Mouse (Mus musculus) forebrain, embryonic 14.5 days (tissue): ENCODE results near the gene Gm17655. TPM values are rescaled to one million over a fixed set of nuclear protein-coding genes. Genes with fewer than 3 reads are reported as not detected.
"Not testable (repeated sequence)": the region's sequence is repeated elsewhere in the genome, so short reads cannot be mapped to it uniquely, and the experiment has no call there.

Experiments
- ATAC-seq: fragments of 200-750 bp; cut with Nextera tagmentation; 2 replicates; pipeline ENCODE4 v1.8.0; 2017; ENCODE audit warnings: mild to moderate bottlenecking, moderate library complexity
- DNase-seq: peaks from one replicate; pipeline ENCODE4 v3.0.0-alpha.2; 2015; ENCODE audit warnings: low spot score
- H3K27ac ChIP-seq: fragments of 300-500 bp; sonication (generic); 2 replicates; pipeline ENCODE4 v1.5.1; 2014; ENCODE audit warnings: low read depth, mild to moderate bottlenecking, control low read depth, low read length, moderate library complexity
- H3K27me3 ChIP-seq: fragments of 300-500 bp; sonication (generic); replicated peaks from 2 replicates; pipeline ENCODE4 v1.6.1; 2014; ENCODE audit warnings: low read length, control low read depth, mixed read lengths; ENCODE audit not compliant: control insufficient read depth, insufficient read depth
- H3K36me3 ChIP-seq: fragments of 300-500 bp; sonication (generic); 2 replicates; pipeline ENCODE4 v1.6.1; 2014; ENCODE audit warnings: low read length, control low read depth; ENCODE audit not compliant: control insufficient read depth, insufficient read depth
- H3K4me1 ChIP-seq: fragments of 300-500 bp; sonication (generic); 2 replicates; pipeline ENCODE4 v1.6.1; 2014; ENCODE audit warnings: antibody characterized with exemption, low read length, control low read depth; ENCODE audit not compliant: control insufficient read depth, insufficient read depth
- H3K4me2 ChIP-seq: fragments of 300-500 bp; sonication (generic); 2 replicates; pipeline ENCODE4 v1.6.1; 2014; ENCODE audit warnings: mild to moderate bottlenecking, control low read depth, low read length
- H3K4me3 ChIP-seq: fragments of 300-500 bp; sonication (generic); 2 replicates; pipeline ENCODE4 v1.5.1; 2014; ENCODE audit warnings: low read depth, low read length, control low read depth
- H3K9ac ChIP-seq: fragments of 300-500 bp; sonication (generic); 2 replicates; pipeline ENCODE4 v1.6.1; 2014; ENCODE audit warnings: mild to moderate bottlenecking, low read length, control low read depth, moderate library complexity
- H3K9me3 ChIP-seq: fragments of 300-500 bp; sonication (generic); replicated peaks from 2 replicates; pipeline ENCODE4 v1.6.1; 2016; ENCODE audit warnings: low read length, control low read depth, mixed read lengths; ENCODE audit not compliant: control insufficient read depth
- WGBS: fragments of 180-500 bp; shearing (Covaris S2); extraction: QIAGEN DNeasy Blood & Tissue Kit; methylation state at CpG from one replicate; pipeline ENCODE4 v1.1.7; 2014; 5-methylcytosine and 5-hydroxymethylcytosine counted together
- polyA plus RNA-seq: library from polyadenylated mRNA; unstranded; fragments of >200 nt; fragmentation: Nextera tagmentation; extraction: Ambion mirVana; gene quantifications from 2 replicates; pipeline ENCODE4 v1.2.1, GENCODE M21; 2014

Gm17655 gene
- 4.5 and 5.0 TPM in 2 replicates for polyA plus RNA-seq

- not testable (repeated sequence) for H3K27ac ChIP-seq, H3K4me1 ChIP-seq, H3K4me3 ChIP-seq, H3K9ac ChIP-seq, H3K4me2 ChIP-seq, DNase-seq, H3K36me3 ChIP-seq, H3K27me3 ChIP-seq, ATAC-seq
- H3K9me3 ChIP-seq = peaks cover 22% of the 10 kb centered on the region
- WGBS = 69% methylated on average over 2 of the region's 2 CpGs
These were observed at the start of gene Gm17655 for GRCm38 (mm10) chr5:110072413-110072812. TSS of gene Gm17655 (minus strand) at chr5:110072513.

- peak within 1 kb of the TSS; percentile 48 for H3K4me3 ChIP-seq
- H3K27ac ChIP-seq = peak within 1 kb of the TSS; percentile 83
- under 1% methylated on average over 12 of the region's 12 CpGs for WGBS
- ATAC-seq (peak; percentile 70), DNase-seq (peak; percentile 94)
- peaks cover 38% of the 10 kb centered on the region for H3K36me3 ChIP-seq
- peaks cover 5% of the 10 kb centered on the region; the same call in 1 of the 2 replicates for H3K4me1 ChIP-seq
- H3K4me2 ChIP-seq = peak within 1 kb of the TSS; percentile 50
- peak within 1 kb of the TSS; percentile 70 for H3K9ac ChIP-seq
- no peaks in the 10 kb centered on the region for H3K9me3 ChIP-seq
- no peaks in the 10 kb centered on the region for H3K27me3 ChIP-seq
These were observed 37.7 kb upstream of the Gm17655 start, which contains the start of gene Zfp605 for GRCm38 (mm10) chr5:110109991-110110441. TSS of gene Zfp605 (plus strand) at chr5:110110092.

- Histone ChIP-seq H3K4me2 (peak overlapping the region; percentile 90), H3K4me3 (peak overlapping the region; percentile 81), H3K27me3 (no peaks in the 10 kb centered on the region), H3K27ac (peak overlapping the region; percentile 94; the same call in 1 of the 2 replicates), H3K4me1 (peaks cover 5% of the 10 kb centered on the region; the same call in 1 of the 2 replicates), H3K9me3 (no peaks in the 10 kb centered on the region), H3K36me3 (peaks cover 43% of the 10 kb centered on the region), H3K9ac (no peak overlapping the region)
- ATAC-seq = no peak
- 1% methylated on average over 7 of the region's 7 CpGs for WGBS
- DNase-seq = no peak
These were observed 36.0 kb upstream of the Gm17655 start for GRCm38 (mm10) chr5:110108305-110108628.

- under 1% methylated on average over 70 of the region's 71 CpGs for WGBS
- Histone ChIP-seq H3K9me3 (no peaks in the 10 kb centered on the region), H3K36me3 (peaks cover 43% of the 10 kb centered on the region), H3K4me1 (peaks cover 5% of the 10 kb centered on the region; the same call in 1 of the 2 replicates), H3K4me2 (peak within 1 kb of the TSS; percentile 90), H3K27ac (peak within 1 kb of the TSS; percentile 94), H3K9ac (peak within 1 kb of the TSS; percentile 76), H3K27me3 (no peaks in the 10 kb centered on the region), H3K4me3 (peak within 1 kb of the TSS; percentile 81)
- ATAC-seq = peak; percentile 82
- peak; percentile 98 for DNase-seq
These were observed 35.4 kb upstream of the Gm17655 start, which contains the start of gene Gtpbp6 for GRCm38 (mm10) chr5:110107581-110108304. TSS of gene Gtpbp6 (minus strand) at chr5:110108197.

GRCm38 (mm10) chr5:110106901-110107564 lies 34.7 kb upstream of the Gm17655 start:
- 18% methylated on average over 38 of the region's 41 CpGs for WGBS
- Histone ChIP-seq H3K4me2 (peak overlapping the region; percentile 90), H3K9me3 (no peaks in the 10 kb centered on the region), H3K9ac (peak overlapping the region; percentile 76), H3K27ac (peak overlapping the region; percentile 94), H3K4me3 (peak overlapping the region; percentile 81), H3K4me1 (peaks cover 5% of the 10 kb centered on the region; the same call in 1 of the 2 replicates), H3K27me3 (no peaks in the 10 kb centered on the region), H3K36me3 (peaks cover 41% of the 10 kb centered on the region)
- ATAC-seq = no peak
- no peak for DNase-seq

GRCm38 (mm10) chr5:110106140-110106871 lies 34.0 kb upstream of the Gm17655 start:
- no peak for DNase-seq
- H3K27me3 ChIP-seq = no peaks in the 10 kb centered on the region
- no peaks in the 10 kb centered on the region for H3K9me3 ChIP-seq
- H3K9ac ChIP-seq = no peak overlapping the region; the same call in 1 of the 2 replicates
- peak overlapping the region; percentile 90 for H3K4me2 ChIP-seq
- no peak overlapping the region for H3K27ac ChIP-seq
- H3K4me3 ChIP-seq = peak overlapping the region; percentile 81
- H3K4me1 ChIP-seq = peaks cover 10% of the 10 kb centered on the region
- 95% methylated on average over 26 of the region's 26 CpGs for WGBS
- H3K36me3 ChIP-seq = peaks cover 41% of the 10 kb centered on the region
- ATAC-seq = no peak

- Histone ChIP-seq H3K27ac (no peak overlapping the region), H3K27me3 (no peaks in the 10 kb centered on the region), H3K36me3 (peaks cover 41% of the 10 kb centered on the region), H3K9me3 (no peaks in the 10 kb centered on the region), H3K4me2 (no peak overlapping the region), H3K9ac (no peak overlapping the region), H3K4me1 (peaks cover 15% of the 10 kb centered on the region), H3K4me3 (no peak overlapping the region)
- no peak for DNase-seq
- WGBS = 93% methylated on average over 36 of the region's 36 CpGs
- ATAC-seq = no peak
These were observed 32.5 kb upstream of the Gm17655 start for GRCm38 (mm10) chr5:110104616-110105380.
